Mouse (Mus musculus): ENCODE measurements at regions not wholly inside any gene's neighbourhood (a gene's known extent, or its start where the extent isn't known, plus 50 kb on each side); places are given as distances from the start of the nearest gene placed in this dataset.

DNA sequence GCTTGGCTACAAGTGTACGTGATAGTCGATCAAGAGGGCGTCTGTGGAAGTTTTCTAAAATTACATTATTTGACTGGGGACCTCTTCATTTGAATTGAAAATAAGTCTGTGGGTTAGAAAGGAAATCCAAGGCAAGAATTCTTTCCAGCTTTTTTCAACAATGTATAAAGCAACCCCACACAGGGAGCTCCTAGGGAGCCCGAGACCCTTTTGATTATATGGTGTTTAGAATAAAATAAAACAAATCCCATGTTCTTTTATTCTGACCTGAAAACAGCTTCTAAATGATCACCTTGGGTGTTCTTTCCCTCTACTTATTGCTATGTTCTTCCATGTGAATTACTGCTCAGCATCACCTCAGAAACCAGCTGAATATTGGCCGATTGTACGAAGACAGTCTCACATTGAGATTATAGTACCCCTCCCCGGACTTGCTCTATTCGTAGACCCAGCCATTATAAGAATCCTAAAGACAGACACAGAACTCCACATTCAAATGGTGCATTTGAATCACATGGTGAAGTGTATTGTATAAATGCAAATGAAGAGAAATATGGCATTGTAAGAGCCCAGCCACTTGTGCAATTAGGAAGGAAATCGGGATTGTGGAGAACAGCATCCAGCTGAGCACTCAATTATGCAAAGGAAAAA is 236.3 kb upstream of the Map3k7 start:
- no peak for DNase-seq

- DNase-seq, result no peak
These were observed 235.8 kb upstream of the Map3k7 start for GRCm38 (mm10) chr4:31728149-31728516.

GRCm38 (mm10) chr4:31743776-31744175 is 220.1 kb upstream of the Map3k7 start:
- no peak for DNase-seq

- no peak for DNase-seq
These were observed 219.5 kb upstream of the Map3k7 start for GRCm38 (mm10) chr4:31744431-31744830.

DNA sequence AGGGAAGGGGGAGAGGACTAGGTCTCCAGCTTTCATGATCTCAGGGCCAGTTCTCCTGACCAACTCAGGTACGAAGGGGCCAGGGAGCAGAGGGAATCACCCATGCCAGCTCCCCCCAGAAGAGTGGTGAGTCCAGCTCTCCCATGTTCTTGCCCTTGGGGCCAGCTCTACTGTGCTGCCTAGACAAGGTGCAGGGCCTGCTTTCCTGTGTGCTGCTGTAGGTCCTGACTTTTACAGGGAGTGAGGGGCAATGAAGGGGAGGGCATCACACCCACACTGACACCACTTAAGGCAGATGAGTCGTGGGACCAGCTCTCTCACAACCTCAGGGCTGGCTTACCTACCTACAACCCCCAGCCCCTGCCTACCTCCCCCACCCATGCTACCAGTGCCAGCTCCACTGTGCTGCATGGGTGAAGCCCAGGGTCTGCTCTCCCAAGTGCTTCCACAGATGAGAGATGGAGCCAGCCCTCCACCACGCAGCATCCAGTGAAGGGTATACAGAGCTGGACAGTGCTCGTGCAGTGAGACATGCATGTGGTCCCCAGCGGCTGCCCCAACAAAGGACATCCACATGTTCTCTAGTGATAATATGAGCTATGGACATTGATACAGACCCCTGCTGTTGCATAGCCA is 210.1 kb upstream of the Map3k7 start:
- no peak for DNase-seq

DNA sequence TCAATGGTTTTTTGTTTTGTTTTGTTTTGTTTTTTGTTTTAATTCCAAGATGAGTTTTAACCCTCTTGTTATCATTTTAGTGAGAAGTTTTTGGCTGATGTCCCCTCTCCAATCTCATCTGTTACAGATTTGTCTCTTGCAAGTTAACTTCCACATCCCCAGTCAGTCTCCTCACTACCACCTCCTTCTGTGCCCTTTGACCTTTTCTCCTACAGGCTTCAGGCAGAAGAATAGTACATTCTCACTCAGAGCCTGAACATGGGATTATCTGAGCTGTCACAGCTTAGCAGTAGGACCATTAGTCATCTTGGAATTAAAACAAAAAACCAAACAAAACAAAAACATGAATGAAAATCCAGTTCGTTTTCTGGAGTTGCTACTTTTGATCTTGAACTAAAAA is 206.8 kb upstream of the Map3k7 start:
- no peak for DNase-seq

DNA sequence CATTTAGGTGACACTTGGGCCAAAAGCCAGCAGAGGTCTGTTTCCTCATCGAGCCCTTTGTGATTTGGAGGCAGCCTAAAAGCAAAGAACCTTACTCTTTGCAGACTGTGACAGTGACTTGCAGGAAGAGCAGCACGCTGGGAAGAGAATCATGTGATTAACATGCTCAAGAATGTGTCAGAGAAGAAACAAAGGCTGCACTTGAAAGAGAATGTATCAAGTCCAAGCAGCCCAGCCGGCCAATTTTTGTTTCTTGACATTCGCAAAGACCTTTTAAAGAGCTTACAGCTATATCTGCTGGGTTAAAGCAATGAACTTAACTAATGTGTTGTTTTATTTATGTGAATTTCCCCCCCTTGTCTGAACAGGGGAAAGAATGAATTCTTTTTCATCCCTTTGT is 203.8 kb upstream of the Map3k7 start:
- DNase-seq, result no peak

GRCm38 (mm10) chr4:31762199-31762598 is 201.7 kb upstream of the Map3k7 start:
- no peak for DNase-seq

GRCm38 (mm10) chr4:31768026-31768626 is 195.8 kb upstream of the Map3k7 start:
- DNase-seq, result no peak

DNA sequence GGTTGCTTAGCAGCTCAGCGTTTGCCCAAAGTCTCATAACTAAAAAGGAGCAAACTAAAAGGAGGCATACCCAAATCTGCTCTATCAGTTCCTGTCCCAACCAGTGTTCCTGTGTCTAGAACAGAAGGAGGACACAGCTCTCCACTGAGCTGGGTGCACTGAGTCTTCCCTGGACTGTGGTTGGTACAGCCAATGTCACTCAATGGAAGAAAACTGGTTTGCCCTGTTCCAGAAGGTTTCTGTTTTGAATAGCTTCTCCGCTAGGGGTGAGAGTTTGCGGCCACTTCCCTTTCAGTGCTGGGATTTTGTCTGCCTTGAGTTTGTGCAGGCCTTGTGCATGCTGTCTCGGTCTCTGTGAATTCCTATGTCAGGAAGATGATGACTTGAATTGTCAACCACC is 194.6 kb upstream of the Map3k7 start:
- DNase-seq, result no peak

GRCm38 (mm10) chr4:31786284-31786683 is 177.6 kb upstream of the Map3k7 start:
- no peak for DNase-seq

DNA sequence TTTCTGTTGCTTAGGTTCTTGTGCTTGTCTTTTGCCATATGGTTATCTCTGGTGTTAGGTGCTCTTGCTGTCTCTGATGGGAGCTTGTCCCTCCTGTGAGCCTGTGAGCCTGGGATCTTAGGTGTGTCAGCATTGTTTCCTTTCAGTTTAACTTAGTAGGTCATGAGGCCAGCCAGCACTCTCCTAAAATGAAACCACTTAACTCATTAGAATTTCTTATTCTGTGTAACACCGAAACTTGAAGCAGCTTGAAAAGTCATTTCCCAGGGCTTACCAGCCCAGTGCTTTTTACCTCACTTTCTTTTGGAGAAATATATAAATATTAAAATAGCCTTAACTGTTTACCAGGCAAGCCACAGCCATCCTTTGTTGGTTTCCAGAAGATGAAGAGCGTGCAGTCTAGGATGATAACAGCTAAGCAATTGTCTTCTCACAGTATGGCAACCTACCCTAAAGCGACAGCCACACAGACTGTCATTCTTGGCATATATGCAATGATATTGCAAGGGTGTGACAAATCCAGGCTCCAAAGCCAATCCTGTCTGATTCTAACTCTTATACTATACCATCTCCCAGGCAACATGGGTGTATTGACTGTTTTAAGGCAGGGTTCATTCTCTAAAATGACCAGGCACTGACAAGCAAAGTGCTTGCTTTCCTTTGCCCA is 146.2 kb upstream of the Map3k7 start:
- DNase-seq, result no peak

- no peak for DNase-seq
These were observed 144.2 kb upstream of the Map3k7 start for GRCm38 (mm10) chr4:31819521-31820259.

DNA sequence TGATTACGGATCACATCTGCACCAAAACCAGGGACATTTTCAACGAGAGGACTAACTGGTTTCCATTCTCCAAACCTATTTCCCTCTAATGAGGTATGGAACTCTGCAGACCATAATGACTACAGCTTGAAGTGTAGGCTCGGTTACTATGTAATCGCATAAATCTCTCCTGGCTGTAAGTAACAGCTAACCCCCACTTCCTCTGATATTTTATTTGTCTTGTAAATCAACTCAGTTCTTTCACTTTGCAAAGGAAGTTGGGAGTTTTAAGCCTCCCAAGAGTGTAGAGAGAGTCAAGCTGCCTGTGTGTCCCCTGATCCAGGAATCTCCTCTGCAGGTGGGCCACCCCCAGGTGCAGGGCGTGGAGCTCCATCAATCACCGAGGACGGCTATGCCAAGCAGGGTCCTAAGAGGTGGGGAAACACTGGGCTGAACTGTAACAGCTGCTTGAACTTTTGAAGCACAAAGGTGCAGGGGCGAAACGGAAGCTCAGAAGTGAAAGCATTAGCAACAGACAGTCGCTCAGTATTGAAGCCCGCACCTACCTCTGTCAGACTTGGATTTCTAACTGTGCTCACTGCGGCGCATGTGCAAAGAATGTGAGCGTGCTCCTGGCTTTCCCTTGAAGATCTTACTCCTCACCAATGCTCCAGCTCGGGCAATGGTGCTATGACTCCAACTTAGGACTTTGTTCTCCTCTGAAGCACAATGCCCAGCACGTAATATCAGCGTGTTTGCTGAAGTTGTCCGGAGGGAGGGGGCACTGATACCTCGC is 140.1 kb upstream of the Map3k7 start:
- peak; percentile 45 for DNase-seq

- DNase-seq, result no peak
These were observed 139.1 kb upstream of the Map3k7 start for GRCm38 (mm10) chr4:31824518-31825437.

GRCm38 (mm10) chr4:31825438-31825830 is 138.5 kb upstream of the Map3k7 start:
- no peak for DNase-seq

GRCm38 (mm10) chr4:31826661-31827060 is 137.2 kb upstream of the Map3k7 start:
- DNase-seq, result no peak

DNA sequence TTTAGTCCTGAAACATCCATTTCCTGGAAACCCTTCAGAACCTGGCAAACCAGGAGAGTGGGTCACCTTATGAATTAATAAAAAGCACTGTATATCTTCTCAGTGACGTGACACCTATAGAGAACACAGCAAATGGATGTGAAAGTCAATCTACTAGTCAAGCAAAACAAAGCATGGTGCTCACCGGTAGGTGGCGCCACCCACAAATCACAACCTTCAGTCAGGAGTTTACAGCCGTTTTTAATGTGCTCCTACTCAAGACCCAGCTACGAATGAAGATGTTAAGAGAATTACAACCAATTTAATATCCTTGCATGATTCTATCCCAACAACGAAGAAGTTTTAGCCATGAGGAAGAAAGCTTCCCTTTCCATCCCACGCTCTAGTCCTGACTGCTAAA is 136.6 kb upstream of the Map3k7 start:
- DNase-seq, result peak; percentile 34

DNA sequence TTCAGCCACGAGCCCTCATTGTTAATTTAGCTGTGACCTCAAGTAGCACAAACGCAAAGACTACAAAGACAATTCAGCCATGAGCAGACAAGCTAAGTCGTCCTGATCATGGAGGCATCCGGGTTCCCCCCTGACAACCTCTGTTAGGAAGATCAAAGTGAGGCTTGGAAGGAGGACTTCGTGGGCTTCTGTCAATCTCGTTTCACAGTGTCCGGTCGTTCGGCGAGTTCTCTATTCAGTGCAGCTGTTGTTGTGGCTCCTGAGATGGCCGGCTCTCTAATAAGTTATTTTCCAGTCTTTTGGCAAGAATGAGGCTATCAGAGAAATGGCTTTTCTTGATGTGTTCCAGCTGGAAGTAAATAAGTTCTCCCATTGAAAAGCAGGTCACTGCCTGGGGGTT is 133.7 kb upstream of the Map3k7 start:
- DNase-seq, result no peak

- no peak for DNase-seq
These were observed 132.4 kb upstream of the Map3k7 start for GRCm38 (mm10) chr4:31831469-31831868.

GRCm38 (mm10) chr4:31833828-31834227 is 130.1 kb upstream of the Map3k7 start:
- no peak for DNase-seq

Data from thymus, postnatal 25 days (tissue).